Mouse (Mus musculus) layer of hippocampus, adult 18-20 months (tissue): ENCODE results near the gene Rack1. TPM values are rescaled to one million over a fixed set of nuclear protein-coding genes. Genes with fewer than 3 reads are reported as not detected.
"Not testable (repeated sequence)": the region's sequence is repeated elsewhere in the genome, so short reads cannot be mapped to it uniquely, and the experiment has no call there.

Experiments used
- DNase-seq, 2 experiments: peaks; one replicate each; pipeline ENCODE4 v3.0.0; 2022; ENCODE audit warnings: low spot score in 2 of 2
- long read RNA-seq: library from polyadenylated mRNA; stranded (forward); transcript quantifications from one replicate; pipeline ENCODE4 v2.0.0, GENCODE M21; 2021
- total RNA-seq, 2 experiments: library from RNA; stranded (reverse); gene quantifications; 2 replicates each; pipeline ENCODE4 v1.2.3; 2021

Gene Rack1
- 100 to 1,000 TPM; 237 to 246 TPM for total RNA-seq
- long read RNA-seq, transcript Rack1-201 (8 exons, 1,447 nt) = major isoform, 48 of 53 reads
- long read RNA-seq, partial matches to known transcripts = 2 of 53 reads
- long read RNA-seq, other reads (novel, unspliced or antisense) = 0 of 53 reads

- DNase-seq = peak; percentile 91 to 94
Measured at GRCm38 (mm10) chr11:48799921-48800701, at the start of gene Rack1. Gene Rack1 (plus strand): TSS chr11:48800332.

GRCm38 (mm10) chr11:48750428-48750827 lies 49.7 kb upstream of the Rack1 start:
- DNase-seq = no peak

- DNase-seq = not testable (repeated sequence)
Measured at GRCm38 (mm10) chr11:48753534-48753933, 46.6 kb upstream of the Rack1 start.

GRCm38 (mm10) chr11:48759021-48759420 lies 41.1 kb upstream of the Rack1 start:
- no peak for DNase-seq

- DNase-seq = peak in 1 of 2 experiments; percentile 33
Measured at GRCm38 (mm10) chr11:48764119-48764518, 36.0 kb upstream of the Rack1 start.

GRCm38 (mm10) chr11:48767195-48767876 lies 32.8 kb upstream of the Rack1 start:
- DNase-seq = no peak

- DNase-seq = peak in 1 of 2 experiments; percentile 17
Measured at GRCm38 (mm10) chr11:48771691-48772090, 28.4 kb upstream of the Rack1 start.

GRCm38 (mm10) chr11:48774443-48775298 lies 25.5 kb upstream of the Rack1 start:
- peak; percentile 52 to 82 for DNase-seq

- DNase-seq = peak in 1 of 2 experiments; percentile 79
Measured at GRCm38 (mm10) chr11:48775483-48775882, 24.6 kb upstream of the Rack1 start.

GRCm38 (mm10) chr11:48776664-48777063 lies 23.5 kb upstream of the Rack1 start:
- DNase-seq = no peak

GRCm38 (mm10) chr11:48777303-48777702 lies 22.8 kb upstream of the Rack1 start:
- no peak for DNase-seq

GRCm38 (mm10) chr11:48779450-48779849 lies 20.7 kb upstream of the Rack1 start:
- peak in 1 of 2 experiments; percentile 46 for DNase-seq

- no peak for DNase-seq
Measured at GRCm38 (mm10) chr11:48782243-48782642, 17.9 kb upstream of the Rack1 start.

- DNase-seq = no peak
Measured at GRCm38 (mm10) chr11:48787455-48788211, 12.5 kb upstream of the Rack1 start.

- peak; percentile 59 to 92 for DNase-seq
Measured at GRCm38 (mm10) chr11:48788311-48789089, 11.6 kb upstream of the Rack1 start.

GRCm38 (mm10) chr11:48789215-48789614 lies 10.9 kb upstream of the Rack1 start:
- DNase-seq = no peak

GRCm38 (mm10) chr11:48789973-48790823 lies 9.9 kb upstream of the Rack1 start:
- DNase-seq = peak; percentile 65 to 93

GRCm38 (mm10) chr11:48790946-48791345 lies 9.2 kb upstream of the Rack1 start:
- no peak for DNase-seq

GRCm38 (mm10) chr11:48791894-48792293 lies 8.2 kb upstream of the Rack1 start:
- not testable (repeated sequence) for DNase-seq
